Mouse (Mus musculus) liver (tissue): ENCODE measurements at regions not wholly inside any gene's neighbourhood (a gene's known extent, or its start where the extent isn't known, plus 50 kb on each side); places are given as distances from the start of the nearest gene placed in this dataset.

Experiments used
- DNase-seq: peaks from one replicate; pipeline ENCODE4 v3.0.0-alpha.2; 2020; ENCODE audit warnings: mixed read lengths

DNA sequence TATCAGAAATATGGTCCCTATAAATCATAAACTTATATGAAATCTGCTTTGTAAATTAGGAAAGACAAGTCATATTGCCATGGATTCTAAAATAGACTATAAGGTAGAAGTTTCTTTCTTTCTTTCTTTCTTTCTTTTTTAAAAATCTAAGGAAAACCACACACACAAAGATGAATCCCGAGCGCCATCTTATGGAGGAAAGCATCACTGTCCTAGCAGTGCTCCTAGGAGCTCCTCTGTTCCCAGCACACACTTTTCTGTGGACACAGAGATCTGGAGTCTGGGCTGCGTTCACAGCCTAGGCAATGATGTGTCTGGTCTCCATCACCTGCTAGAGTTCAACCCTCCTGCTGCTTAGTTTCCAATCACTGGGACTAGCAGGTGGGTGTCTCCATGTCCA is 65.2 kb upstream of the Slc22a22 start:
- DNase-seq = no peak

DNA sequence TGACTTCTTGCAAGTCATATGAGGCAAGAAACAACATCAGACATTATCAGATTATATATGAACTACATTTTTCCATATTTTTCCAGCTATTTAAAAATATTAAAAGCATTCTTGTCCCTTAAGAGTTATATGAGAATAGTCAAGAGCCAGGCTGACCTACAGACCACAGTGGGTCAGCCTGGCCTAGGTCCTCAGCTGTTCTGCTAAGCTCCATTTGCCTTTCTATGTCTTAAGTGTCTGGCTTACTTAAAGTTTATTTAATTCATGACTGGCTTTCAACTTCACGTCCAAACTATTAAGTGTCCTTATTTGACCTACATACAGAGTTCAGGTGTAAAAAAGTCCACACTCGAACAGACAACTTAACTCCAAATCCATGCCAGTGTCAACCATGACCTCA is 58.1 kb upstream of the Slc22a22 start:
- DNase-seq = no peak
